Mouse (Mus musculus) heart, postnatal 0 days (tissue): ENCODE measurements around the gene Cd79a. TPM values are rescaled to one million over a fixed set of nuclear protein-coding genes. Genes with fewer than 3 reads are reported as not detected.
A peak's percentile ranks its signal among the peaks of the same experiment; 100 is the strongest.
"Not testable (repeated sequence)": the region's sequence is repeated elsewhere in the genome, so short reads cannot be mapped to it uniquely, and the experiment has no call there.

ENCODE experiments used
- ATAC-seq: fragments of 200-750 bp; cut with Nextera tagmentation; 2 replicates; pipeline ENCODE4 v1.8.0; 2017; ENCODE audit warnings: low read depth, moderate number of reproducible peaks, moderate library complexity; ENCODE audit not compliant: insufficient read depth
- DNase-seq: peaks from one replicate; pipeline ENCODE4 v3.0.0-alpha.2; 2016; ENCODE audit warnings: low spot score
- H3K27ac ChIP-seq: fragments of 300-500 bp; sonication (generic); 2 replicates; pipeline ENCODE4 v1.5.1; 2014; ENCODE audit warnings: low read depth, mild to moderate bottlenecking
- H3K27me3 ChIP-seq: fragments of 300-500 bp; sonication (generic); 2 replicates; pipeline ENCODE4 v1.6.1; 2014; ENCODE audit warnings: low read length, mixed read lengths; ENCODE audit not compliant: control insufficient read depth, insufficient read depth
- H3K36me3 ChIP-seq: fragments of 300-500 bp; sonication (generic); replicated peaks from 2 replicates; pipeline ENCODE4 v1.6.1; 2014; ENCODE audit warnings: low read length, mixed read lengths; ENCODE audit not compliant: control insufficient read depth, insufficient read depth
- H3K4me1 ChIP-seq: fragments of 300-500 bp; sonication (generic); 2 replicates; pipeline ENCODE4 v1.6.1; 2014; ENCODE audit warnings: antibody characterized with exemption; ENCODE audit not compliant: control insufficient read depth, insufficient read depth
- H3K4me2 ChIP-seq: fragments of 300-500 bp; sonication (generic); 2 replicates; pipeline ENCODE4 v1.6.1; 2014; ENCODE audit warnings: low read depth, mild to moderate bottlenecking, low read length, moderate library complexity
- H3K4me3 ChIP-seq: fragments of 300-500 bp; sonication (generic); 2 replicates; pipeline ENCODE4 v1.5.1; 2014; ENCODE audit warnings: low read depth, low read length
- H3K9ac ChIP-seq: fragments of 300-500 bp; sonication (generic); replicated peaks from 2 replicates; pipeline ENCODE4 v1.6.1; 2014; ENCODE audit warnings: low read depth, low read length, mixed read lengths
- H3K9me3 ChIP-seq: fragments of 300-500 bp; sonication (generic); replicated peaks from 2 replicates; pipeline ENCODE4 v1.6.1; 2016; ENCODE audit warnings: low read length; ENCODE audit not compliant: control insufficient read depth
- CTCF ChIP-seq: IDR thresholded peaks from 2 replicates; pipeline ENCODE4 v1.5.1; 2016; ENCODE audit warnings: antibody characterized with exemption, control low read depth, low read depth
- EP300 ChIP-seq: IDR thresholded peaks from 2 replicates; pipeline ENCODE4 v1.6.1; 2016; ENCODE audit warnings: antibody characterized with exemption, low read depth
- WGBS: fragments of 180-500 bp; shearing (Covaris S2); extraction: QIAGEN DNeasy Blood & Tissue Kit; methylation state at CpG from one replicate; pipeline ENCODE4 v1.1.7; 2014; 5-methylcytosine and 5-hydroxymethylcytosine counted together
- polyA plus RNA-seq: library from polyadenylated mRNA; unstranded; fragments of >200 nt; fragmentation: Nextera tagmentation; extraction: Ambion mirVana; gene quantifications from 2 replicates; pipeline ENCODE4 v1.2.1, GENCODE M21; 2015
- total RNA-seq: library from RNA; depleted of rRNA; stranded (reverse); fragments of >200 nt; gene quantifications from 2 replicates; pipeline ENCODE4 v1.2.3, GENCODE M21; 2014; ENCODE audit warnings: low replicate concordance

Cd79a gene
- total and polyA plus RNA-seq, 2 experiments from 2014 or later = 0.33 TPM; not detected in 1

DNA sequence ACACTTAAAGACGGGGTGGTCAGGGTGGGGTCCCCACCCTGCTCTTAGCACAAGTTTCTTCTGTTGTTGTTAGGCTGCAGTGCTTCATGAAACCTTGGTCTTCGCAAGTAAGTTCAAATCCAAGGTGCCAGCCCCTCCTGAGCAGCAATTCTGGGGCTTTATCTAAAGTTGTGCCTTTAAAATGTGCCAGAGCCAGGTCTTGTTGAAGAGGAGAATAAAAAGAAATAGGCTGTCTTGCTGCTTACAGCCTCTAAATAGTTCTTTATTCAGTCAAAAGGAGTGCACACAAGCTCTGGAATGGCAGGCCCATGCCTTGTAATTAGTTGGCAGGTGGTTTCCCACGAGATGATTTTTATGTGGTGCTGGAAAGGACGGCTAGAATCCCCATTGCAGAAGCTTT, 10.1 kb upstream of the Cd79a start:
- WGBS = 69% methylated on average over 4 of the region's 4 CpGs
- Histone ChIP-seq H3K9ac (0 out of 2 replicates have a peak overlapping the region, but pooled peaks have one; percentile 19), H3K4me1 (peaks cover 16% of the 10 kb centered on the region), H3K36me3 (peaks cover 48% of the 10 kb centered on the region), H3K27ac (no peak overlapping the region), H3K4me3 (no peak overlapping the region), H3K27me3 (no peaks in the 10 kb centered on the region), H3K4me2 (no peak overlapping the region), H3K9me3 (no peaks in the 10 kb centered on the region)
- ATAC-seq (no peak), DNase-seq (no peak)
- TF ChIP-seq EP300 = no peak
- no peak for TF ChIP-seq CTCF

GRCm38 (mm10) chr7:24889431-24890220, 7.6 kb upstream of the Cd79a start:
- H3K36me3 ChIP-seq = peaks cover 48% of the 10 kb centered on the region
- H3K4me1 ChIP-seq = peaks cover 16% of the 10 kb centered on the region
- no peaks in the 10 kb centered on the region for H3K9me3 ChIP-seq
- H3K9ac ChIP-seq = no peak overlapping the region
- no peak for TF ChIP-seq EP300
- ATAC-seq = no peak
- H3K27me3 ChIP-seq = no peaks in the 10 kb centered on the region
- DNase-seq = no peak
- whole genome bisulfite sequencing = 79% methylated on average over 6 of the region's 6 CpGs
- H3K27ac ChIP-seq = no peak overlapping the region
- H3K4me3 ChIP-seq = no peak overlapping the region
- H3K4me2 ChIP-seq = no peak overlapping the region

GRCm38 (mm10) chr7:24890281-24891216, 6.6 kb upstream of the Cd79a start:
- Histone ChIP-seq H3K4me1 (peaks cover 10% of the 10 kb centered on the region), H3K4me2 (no peak overlapping the region), H3K27ac (no peak overlapping the region), H3K9ac (no peak overlapping the region), H3K4me3 (no peak overlapping the region), H3K9me3 (no peaks in the 10 kb centered on the region), H3K36me3 (peaks cover 48% of the 10 kb centered on the region), H3K27me3 (no peaks in the 10 kb centered on the region)
- 30% methylated on average over 10 of the region's 10 CpGs for WGBS
- TF ChIP-seq CTCF (peak; percentile 99), EP300 (no peak)
- ATAC-seq = peak; percentile 71
- DNase-seq = peak; percentile 85

DNA sequence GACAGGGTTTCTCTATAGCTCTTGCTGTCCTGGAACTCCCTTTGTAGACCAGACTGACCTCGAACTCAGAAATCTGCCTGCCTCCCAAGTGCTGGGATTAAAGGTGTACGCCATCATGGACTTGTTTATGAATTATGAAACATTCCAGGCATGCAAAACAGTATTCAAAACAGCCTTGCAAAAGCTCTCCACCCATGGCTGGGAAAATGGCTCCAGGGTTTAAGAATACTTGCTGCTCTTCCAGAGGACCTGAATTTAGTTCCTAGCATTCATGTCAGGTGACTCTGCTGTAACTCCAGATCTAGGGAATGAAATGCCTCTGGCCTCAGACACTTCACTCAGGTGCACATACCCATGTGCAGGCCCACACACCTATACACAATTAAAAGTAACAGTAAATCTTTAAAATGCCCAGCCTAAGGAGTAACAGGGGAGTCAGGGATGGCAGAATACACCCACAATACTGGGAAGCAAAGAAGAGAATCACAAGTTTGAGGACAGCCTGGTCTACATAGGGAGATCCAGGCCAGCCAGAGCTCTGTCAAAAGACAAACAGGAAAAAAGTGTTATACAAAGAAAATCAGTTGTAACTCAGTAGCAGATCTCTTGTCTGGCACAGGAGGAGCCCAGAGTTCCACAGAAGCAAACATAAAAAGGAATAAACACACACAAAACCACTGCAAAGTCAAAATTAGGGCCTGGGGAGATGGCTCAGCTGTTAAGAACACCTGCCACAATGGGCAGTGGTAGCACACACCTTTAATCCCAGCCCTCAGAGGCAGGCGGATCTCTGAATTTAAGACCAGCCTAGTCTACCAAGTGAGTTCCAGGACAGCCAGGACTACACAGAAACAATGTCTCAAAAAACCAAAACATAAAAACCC, 5.7 kb upstream of the Cd79a start:
- Histone ChIP-seq H3K27ac (no peak overlapping the region), H3K27me3 (no peaks in the 10 kb centered on the region), H3K4me2 (no peak overlapping the region), H3K9ac (no peak overlapping the region), H3K4me1 (peaks cover under 1% of the 10 kb centered on the region; the same call in 1 of the 2 replicates), H3K4me3 (no peak overlapping the region), H3K36me3 (peaks cover 43% of the 10 kb centered on the region), H3K9me3 (no peaks in the 10 kb centered on the region)
- TF ChIP-seq EP300 = no peak
- no peak for TF ChIP-seq CTCF
- DNase-seq (no peak), ATAC-seq (no peak)
- WGBS = 72% methylated on average over 3 of the region's 3 CpGs

GRCm38 (mm10) chr7:24892125-24892583, 5.0 kb upstream of the Cd79a start:
- Histone ChIP-seq H3K9me3 (no peaks in the 10 kb centered on the region), H3K4me2 (no peak overlapping the region), H3K4me3 (no peak overlapping the region), H3K27me3 (no peaks in the 10 kb centered on the region), H3K9ac (no peak overlapping the region), H3K36me3 (peaks cover 36% of the 10 kb centered on the region), H3K27ac (no peak overlapping the region), H3K4me1 (no peaks in the 10 kb centered on the region)
- 75% methylated on average over 2 of the region's 2 CpGs for WGBS
- TF ChIP-seq EP300 (no peak), CTCF (no peak)
- DNase-seq = no peak
- no peak for ATAC-seq

- not testable (repeated sequence) for H3K9ac ChIP-seq, H3K27me3 ChIP-seq, H3K36me3 ChIP-seq, H3K4me2 ChIP-seq, H3K9me3 ChIP-seq, H3K4me3 ChIP-seq, H3K4me1 ChIP-seq, H3K27ac ChIP-seq, ATAC-seq, DNase-seq
- WGBS = 78% methylated on average over 2 of the region's 2 CpGs
Observed at GRCm38 (mm10) chr7:24895749-24896148, 1.4 kb upstream of the Cd79a start.
